Mouse (Mus musculus) layer of hippocampus, adult 9-11 months (tissue): ENCODE data around the gene S100a5.

Source experiments
- DNase-seq: peaks from one replicate; pipeline ENCODE4 v3.0.0; 2022

Gene S100a5

GRCm38 (mm10) chr3:90600458-90601195, 7.7 kb upstream of the S100a5 start:
- DNase-seq, result no peak

GRCm38 (mm10) chr3:90601486-90602110, 6.7 kb upstream of the S100a5 start, which contains the start of gene Gm42674:
Gene Gm42674, plus strand, starts transcription at chr3:90601904.
- DNase-seq, result no peak

GRCm38 (mm10) chr3:90603623-90604022, 4.7 kb upstream of the S100a5 start, which contains the start of gene S100a4:
Gene S100a4, plus strand, starts transcription at chr3:90603771.
- DNase-seq, result peak; percentile 32

- peak; percentile 64 for DNase-seq
Observed at GRCm38 (mm10) chr3:90604416-90604815, 3.9 kb upstream of the S100a5 start.

- DNase-seq, result no peak
Observed at GRCm38 (mm10) chr3:90605049-90605448, 3.3 kb upstream of the S100a5 start.

GRCm38 (mm10) chr3:90605736-90606135, 2.6 kb upstream of the S100a5 start:
- DNase-seq, result no peak

- DNase-seq, result no peak
Observed at GRCm38 (mm10) chr3:90606185-90606584, 2.1 kb upstream of the S100a5 start.

GRCm38 (mm10) chr3:90607361-90607760, 962 bp upstream of the S100a5 start:
- DNase-seq, result no peak

- DNase-seq, result no peak
Observed at GRCm38 (mm10) chr3:90609102-90609501, 779 bp downstream of the S100a5 start.

- no peak for DNase-seq
Observed at GRCm38 (mm10) chr3:90611494-90611893, 3.2 kb downstream of the S100a5 start.

- DNase-seq, result no peak
Observed at GRCm38 (mm10) chr3:90612061-90612460, 3.7 kb downstream of the S100a5 start.

GRCm38 (mm10) chr3:90612728-90613291, 4.5 kb downstream of the S100a5 start, which contains the start of gene S100a6:
Gene S100a6, plus strand, starts transcription at chr3:90612882.
- DNase-seq, result peak; percentile 61

GRCm38 (mm10) chr3:90613461-90614147, 5.3 kb downstream of the S100a5 start:
- no peak for DNase-seq

GRCm38 (mm10) chr3:90614148-90614530, 5.8 kb downstream of the S100a5 start:
- no peak for DNase-seq

GRCm38 (mm10) chr3:90614611-90615251, 6.4 kb downstream of the S100a5 start:
- no peak for DNase-seq

- DNase-seq, result peak; percentile 75
Observed at GRCm38 (mm10) chr3:90615415-90615814, 7.1 kb downstream of the S100a5 start.

- DNase-seq, result no peak
Observed at GRCm38 (mm10) chr3:90615911-90616310, 7.6 kb downstream of the S100a5 start.

GRCm38 (mm10) chr3:90617586-90617985, 9.3 kb downstream of the S100a5 start:
- no peak for DNase-seq

GRCm38 (mm10) chr3:90621552-90621951, 13.2 kb downstream of the S100a5 start:
- no peak for DNase-seq

- no peak for DNase-seq
Observed at GRCm38 (mm10) chr3:90623435-90624071, 15.2 kb downstream of the S100a5 start.

GRCm38 (mm10) chr3:90625496-90625895, 17.2 kb downstream of the S100a5 start:
- DNase-seq, result no peak
